Mouse (Mus musculus) heart, adult 9 months (tissue): ENCODE measurements around the gene Ccdc194.

Experiments
- DNase-seq, 2 experiments: peaks; one replicate each; pipeline ENCODE4 v3.0.0; 2022; ENCODE audit warnings: low spot score in 2 of 2

Ccdc194 gene

DNA sequence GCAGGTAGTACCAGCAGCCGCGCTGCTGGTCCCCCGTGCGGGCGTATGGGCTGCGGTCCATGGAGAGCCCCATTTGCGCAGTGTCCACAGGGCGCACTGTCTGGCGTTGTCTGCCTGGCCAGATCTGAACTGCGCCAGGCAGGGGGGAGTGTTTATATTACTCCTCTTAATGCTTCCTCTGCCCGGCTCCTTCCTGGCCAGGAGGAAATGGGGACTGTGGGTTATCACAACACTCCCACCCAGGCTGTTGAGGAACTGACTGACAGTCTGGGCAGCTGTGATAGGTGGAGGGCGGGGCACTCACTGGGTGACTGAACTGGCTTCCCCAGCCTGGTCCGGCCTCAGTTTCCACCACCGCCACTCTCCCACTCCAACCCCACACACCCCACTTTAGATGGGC, 13.9 kb downstream of the Ccdc194 start, which contains the start of gene Plvap:
TSS of gene Plvap (minus strand) at position 109 of the 400 bp plus-strand sequence.
- no peak for DNase-seq

DNA sequence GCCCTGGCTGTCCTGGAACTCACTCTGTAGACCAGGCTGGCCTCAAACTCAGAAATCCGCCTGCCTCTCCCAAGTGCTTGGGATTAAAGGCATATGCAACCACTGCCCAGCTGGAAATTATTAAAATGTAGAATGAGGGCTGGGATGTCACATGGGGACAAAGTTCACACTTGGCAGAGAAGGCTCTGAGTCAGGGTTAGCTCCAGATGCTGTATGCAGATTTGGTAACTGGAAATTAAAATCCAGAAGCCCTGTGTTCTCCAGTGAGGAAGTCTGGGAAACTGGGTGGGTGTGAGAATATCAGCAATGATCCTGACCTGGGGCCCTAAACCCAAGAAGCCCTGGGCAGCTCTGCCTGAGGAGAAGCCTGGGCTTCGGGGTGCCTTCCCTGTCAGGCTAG, 16.2 kb downstream of the Ccdc194 start:
- DNase-seq: peak in 1 of 2 experiments; percentile 48

DNA sequence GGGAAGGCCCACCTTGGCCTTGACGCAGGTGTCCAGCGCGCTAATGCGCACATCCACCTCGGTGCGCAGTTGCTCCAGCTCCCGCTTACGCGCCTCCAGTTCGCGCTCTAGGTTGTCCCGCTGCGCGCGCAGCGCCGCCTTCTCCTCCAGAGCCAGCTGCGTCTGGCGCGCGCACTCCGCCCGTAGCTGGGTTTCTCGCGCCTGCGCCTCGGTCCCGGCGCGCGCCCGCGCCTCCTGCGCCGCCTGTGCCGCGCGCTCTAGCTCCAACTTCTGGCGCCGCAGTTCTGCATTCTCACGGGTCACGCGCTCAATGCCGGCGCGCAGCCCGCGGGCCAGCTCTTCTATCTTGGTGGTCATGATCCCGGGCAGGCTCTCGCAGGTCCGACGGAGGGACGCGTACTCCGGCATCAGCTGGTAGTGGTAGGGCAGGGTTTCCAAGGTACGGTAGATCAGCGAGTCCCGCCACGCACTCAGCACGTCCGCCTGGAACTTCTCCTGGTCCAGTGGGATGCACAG, 17.9 kb downstream of the Ccdc194 start:
- peak; percentile 76 to 84 for DNase-seq

DNA sequence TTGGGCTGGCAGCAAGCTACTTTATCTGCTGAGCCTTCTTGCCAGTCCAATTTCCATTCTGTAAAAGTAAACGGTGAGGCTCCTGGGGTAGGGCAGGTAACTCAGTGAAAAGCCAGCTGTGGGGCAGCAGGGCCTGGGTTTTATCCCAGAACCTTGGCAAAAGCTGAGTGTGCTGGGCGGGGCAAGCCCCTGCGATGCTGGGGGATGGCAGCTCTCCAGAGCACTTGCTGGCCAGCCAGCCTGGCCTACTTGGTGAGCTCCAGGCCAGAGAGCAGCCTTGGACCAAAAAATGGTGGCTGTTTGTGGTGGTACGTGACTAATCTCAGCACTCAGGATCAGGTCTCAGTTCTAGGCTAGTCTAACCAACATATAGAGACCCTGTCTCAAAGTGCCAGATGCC, 19.5 kb downstream of the Ccdc194 start:
- peak in 1 of 2 experiments; percentile 59 for DNase-seq

DNA sequence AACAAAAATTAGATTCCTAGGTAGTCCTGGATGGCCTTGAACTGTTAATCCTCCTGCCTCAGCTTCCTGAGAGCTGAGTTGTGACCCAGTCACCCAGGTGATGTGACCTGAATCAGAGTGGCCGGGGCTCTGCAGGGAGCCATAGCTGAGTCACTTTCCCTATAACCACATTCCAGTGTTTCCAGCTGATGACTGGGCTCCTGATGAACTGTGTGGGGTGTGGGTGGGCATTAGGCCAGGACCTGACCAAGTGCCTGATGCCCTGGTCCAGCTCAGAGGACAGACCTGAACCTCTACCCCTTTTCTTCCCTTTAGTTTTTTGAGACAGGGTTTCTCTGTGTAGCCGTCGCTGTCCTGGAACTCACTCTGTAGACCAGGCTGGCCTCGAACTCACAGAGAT, 20.2 kb downstream of the Ccdc194 start:
- no peak for DNase-seq

DNA sequence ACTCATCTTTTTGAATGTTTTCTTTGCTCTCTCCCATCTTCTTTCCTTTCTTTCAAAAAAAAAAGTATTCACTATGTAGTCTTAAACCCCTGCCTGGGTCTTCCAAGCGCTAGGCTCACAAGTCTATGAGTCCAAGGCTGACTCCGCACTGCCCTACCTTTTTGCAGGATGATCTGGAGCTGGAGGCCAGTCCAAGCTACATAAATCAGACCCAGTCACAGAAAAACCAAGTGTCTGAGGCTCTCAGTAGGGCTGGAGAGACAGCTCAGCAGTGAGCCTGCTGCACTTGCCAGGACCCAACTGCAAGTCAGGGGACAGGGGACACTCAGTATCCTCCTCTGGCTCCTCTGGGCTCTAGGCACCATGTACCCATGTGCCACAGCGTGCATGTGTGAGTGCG, 21.2 kb downstream of the Ccdc194 start:
- DNase-seq: no peak

DNA sequence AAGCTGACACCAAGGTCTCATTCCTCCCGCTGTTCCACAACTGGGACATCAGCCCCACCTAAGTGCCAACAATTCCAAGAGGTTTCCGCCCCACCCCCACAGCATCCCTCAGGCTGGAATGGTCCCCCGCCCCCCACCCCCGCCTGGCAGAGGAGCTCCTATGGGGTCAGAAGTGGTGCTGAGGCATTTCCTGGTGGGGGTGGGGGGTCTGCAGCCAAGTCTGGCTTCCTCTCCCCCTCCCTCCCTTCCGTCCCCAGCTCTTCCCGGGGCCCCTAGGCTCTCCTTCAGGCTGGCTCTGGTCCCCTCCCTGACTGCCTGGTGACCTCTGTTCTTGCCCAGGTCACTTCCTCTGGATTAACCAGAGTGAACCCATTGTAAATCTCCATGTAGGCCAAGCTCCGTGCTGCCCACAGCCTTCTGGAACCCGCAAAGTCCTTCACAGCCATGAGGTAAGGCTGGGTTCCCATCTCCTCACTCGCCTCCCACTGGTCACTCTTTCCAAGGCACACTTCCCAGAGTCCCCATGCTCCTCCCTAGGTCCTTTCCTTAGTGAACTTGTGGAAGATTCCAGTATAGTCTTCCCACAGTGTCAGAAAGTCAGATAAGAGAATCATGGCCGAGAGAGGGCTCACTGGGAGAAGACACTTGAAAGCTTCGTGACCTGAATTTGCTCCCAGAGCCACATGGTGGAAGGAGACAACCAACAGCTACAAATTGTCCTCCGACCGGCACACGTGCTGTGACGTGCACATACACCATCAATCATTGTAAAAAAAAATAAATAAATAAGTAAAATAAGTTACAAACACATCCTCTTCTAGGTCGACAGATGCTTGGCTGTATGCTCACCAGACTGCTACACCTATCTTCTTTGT, 26.5 kb downstream of the Ccdc194 start:
- DNase-seq: no peak

DNA sequence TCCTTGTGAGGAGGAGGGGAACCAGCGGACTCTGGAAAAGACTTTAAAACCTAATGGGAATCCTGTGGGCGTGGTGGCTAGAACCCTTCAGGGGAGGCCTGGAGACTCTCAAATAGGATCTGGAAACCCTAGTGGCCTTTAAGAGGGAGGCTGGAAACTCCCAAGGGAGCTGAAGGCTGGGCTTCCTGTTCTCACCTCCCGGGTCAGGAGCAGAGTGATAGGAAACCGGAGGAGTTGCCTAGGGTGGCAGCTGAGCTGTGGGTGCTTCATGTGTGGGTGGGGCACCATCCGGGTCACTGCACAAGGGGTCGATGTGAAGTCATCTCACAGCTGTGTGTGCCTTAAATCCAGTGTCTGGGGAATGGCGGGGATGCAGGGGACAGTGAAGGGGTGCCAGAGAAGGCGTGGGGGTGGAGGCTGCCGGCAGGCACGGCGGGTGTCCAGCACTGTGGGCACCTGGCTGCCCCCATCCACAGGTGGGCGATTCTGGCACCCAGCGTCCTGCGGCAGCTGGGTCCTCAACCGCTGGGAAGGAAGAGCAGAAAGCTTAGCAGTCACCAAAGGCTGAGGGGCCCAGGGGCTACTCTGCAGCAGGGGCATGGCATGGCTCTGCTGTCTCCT, 27.5 kb downstream of the Ccdc194 start:
- DNase-seq: peak; percentile 66 to 79

DNA sequence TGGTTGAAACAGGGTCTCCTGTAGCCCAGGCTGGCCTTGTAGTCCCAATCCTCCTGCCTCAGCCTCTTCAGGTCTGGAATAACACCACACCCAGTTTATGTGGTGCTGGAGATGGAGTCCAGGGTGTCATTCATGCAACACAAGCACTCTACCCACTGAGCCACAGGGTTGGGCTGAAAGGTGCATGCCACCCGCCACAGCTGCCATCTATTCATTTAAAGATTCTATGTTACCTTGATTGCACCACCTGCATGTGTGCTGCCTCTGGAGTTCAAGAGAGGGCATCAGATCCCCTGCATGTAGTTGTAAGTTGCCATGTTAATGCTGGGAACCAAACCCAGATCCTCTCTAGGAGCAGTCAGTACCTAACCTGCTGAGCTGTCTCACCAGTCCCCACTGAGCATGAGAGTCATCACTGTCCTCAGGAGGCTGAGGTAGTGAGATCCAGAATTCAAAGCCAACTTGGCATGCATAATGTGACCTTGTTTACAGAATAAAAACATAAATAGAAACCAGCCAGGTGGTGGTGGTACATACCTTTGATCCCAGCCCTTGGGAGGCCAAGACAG, 28.4 kb downstream of the Ccdc194 start:
- DNase-seq: no peak

DNA sequence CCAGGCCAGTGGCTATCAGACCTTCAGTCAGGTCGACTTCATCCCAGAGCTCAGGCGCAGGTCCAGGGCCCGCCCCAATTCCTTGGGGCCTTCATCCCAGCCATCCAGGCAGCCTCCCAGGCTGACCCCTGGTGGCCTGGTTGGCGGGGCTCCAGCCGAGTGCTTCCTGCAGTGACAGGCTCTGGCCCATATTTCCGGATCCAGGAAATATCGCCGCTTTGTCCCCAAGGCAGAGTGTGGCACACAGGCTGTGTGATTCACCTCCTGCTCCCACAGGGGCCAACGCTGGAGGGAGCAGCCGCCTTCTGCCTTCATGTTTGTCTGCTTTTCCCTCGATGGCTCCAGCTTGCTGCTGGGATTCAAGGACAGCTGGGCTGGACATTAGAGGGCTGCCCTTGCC, 29.0 kb downstream of the Ccdc194 start:
- DNase-seq: peak; percentile 93 to 94

DNA sequence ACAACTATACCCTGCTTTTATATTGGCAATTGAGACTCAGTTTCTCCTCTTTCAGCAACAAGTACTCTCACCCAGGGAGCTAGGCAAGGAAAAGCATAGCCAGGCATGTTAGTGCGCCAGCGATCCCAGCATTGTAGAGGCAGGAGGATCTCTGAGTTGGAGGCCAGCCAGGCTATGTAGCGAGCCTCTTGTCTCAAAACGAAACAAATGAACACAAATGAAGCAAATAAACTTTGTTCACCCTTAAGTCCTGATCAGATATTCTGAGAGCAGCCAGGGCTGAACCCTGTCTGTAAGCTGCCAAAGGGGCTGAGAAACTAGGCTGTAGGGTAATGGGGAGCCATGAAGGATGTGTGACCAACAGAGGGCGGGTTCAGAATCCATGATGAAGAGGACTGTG, 29.7 kb downstream of the Ccdc194 start:
- no peak for DNase-seq

DNA sequence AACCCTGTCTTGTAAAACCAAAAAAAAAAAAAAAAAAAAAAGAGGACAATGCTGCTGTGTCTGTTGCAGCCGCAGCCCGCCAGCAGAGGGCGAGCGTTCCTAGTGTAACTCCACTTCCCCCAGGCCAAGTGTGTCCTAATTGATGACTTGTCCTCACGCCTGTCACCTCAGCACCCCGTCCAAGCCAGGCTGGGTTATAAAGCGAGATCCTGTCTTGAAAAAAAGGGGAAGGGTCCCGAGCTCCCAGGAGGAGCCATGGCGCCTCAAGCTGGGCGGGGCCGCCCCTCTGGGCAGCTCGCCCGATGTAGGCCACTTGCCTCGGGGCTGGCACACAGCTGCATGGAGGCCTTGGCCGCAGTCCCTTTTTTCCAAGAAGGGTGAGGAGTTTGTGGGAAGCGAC, 30.5 kb downstream of the Ccdc194 start:
- peak; percentile 78 to 85 for DNase-seq

DNA sequence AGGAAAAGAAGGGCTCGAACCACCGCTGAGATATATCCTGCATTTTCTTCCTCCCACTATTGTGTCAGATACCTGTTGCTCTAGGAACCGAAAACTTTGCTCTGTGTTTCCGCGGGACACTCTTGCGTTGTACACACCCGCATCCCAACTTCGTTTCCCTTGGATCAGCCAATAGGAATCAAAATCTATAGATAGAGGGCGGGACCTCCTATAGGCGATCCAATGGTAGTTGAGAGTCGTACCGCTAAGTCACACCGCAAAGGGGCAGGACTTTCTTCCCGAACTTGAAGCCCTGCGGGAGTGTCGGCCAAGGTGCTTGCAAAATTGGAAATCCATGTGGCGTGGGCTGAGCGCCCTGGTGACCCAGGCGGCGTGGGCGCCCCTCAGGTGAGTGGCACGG, 37.1 kb downstream of the Ccdc194 start:
- peak; percentile 93 to 95 for DNase-seq

DNA sequence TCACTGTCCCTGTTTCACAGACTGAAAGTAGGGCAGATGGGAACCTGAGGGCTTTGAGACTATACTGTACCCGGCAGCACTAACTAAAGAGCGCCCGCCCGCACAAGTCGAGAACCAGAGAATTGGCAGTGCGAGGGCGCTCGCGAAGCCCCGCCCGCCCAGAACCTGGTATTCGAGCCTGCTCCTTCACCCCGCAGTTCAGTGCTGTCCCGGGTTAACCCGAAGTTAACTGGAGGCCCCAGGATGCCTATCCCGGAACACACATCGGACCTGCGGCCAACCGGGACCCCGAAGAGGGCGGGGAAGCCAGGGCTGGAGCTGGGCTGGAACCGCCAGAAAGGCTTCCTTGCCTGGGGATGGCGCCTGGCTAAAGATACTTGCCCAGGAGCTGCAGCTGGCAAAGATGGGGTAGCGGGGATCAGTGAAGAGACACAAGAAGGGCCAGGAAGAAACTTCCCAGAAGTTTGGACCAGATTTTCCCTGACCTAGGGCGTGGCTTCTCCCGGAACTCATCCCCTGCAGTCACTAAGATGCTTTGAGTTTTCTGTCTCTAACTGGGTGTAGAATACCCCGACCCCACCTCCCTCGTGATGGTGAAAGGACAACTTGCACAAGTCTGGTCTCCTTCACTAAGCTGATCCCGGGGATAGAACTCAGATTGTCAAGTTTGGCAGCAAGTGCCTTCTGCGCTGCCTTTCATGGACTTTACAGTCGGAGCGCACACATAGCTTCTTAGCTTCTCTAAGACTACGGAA, 37.6 kb downstream of the Ccdc194 start, which contains the start of gene Gtpbp3:
TSS of gene Gtpbp3 (plus strand) at position 413 of the 755 bp plus-strand sequence.
- DNase-seq: peak; percentile 80 to 86

DNA sequence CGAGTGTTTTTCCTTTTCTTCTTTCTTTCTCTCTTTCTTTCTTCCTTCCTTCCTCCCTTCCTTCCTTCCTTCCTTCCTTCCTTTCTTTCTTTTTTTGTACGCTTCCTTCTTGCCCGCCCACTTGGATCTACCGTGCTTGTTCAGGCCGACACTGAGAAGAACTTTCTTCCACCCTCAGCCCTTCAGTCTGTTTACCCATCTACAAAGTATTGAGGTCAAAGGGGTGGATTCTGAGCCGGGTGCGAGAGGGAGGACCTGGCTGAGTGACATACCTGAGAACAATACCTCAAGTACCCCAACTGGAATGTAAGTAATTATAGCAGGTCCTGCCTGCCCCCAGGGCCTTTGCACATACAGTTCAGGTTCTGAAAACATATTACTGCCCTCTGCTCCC, 39.4 kb downstream of the Ccdc194 start:
- DNase-seq: no peak

DNA sequence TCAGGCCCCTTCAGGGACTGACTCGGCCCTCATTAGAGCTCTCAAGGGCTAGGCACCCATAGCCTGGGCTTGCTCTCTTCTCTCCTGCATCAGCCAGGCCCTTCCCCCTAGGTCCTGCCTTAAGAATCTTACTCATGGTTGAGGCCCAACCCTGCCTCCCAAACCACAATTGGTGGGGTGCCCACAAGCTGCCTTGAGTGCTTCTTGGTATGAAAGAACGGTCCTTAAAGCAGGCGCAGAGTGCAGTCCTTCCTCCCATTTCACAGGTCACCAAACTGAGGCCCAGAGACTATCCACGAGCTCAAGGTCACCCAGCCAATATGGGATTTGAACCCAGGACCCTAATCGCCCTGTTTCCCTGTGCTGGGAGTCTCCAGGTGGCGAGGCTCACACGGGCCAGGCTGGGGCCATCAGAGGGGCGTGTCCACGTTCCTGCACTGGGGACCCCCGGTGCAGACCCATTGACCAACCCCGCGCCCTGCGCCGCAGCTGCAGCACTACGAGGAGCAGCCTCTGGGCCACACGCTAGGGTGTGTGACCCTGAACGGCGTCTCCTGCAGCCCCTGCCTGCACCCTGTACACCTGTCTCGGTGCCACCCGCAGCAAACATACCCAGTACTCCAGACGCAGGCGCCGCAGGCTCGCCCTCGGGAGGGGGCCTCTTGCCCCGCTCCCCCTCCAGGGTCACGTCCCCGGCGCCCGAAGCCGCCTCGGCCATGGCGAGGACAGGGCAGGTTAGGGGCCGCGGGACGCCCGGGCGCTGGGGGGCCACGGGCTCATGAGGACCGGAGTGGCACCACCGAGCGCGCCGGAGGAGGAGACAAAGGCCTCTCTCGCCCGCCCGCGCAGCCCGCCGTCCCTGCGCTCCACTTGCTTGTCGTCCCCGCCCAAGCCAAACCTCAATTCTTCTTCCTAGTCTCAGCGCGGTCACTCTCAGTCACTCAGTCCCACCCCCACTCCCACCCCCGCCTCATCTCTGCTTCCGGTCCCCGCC, 40.1 kb downstream of the Ccdc194 start, which contains the start of gene Ano8:
TSS of gene Ano8 (minus strand) at position 822 of the 994 bp plus-strand sequence.
- DNase-seq: peak; percentile 83 to 87

DNA sequence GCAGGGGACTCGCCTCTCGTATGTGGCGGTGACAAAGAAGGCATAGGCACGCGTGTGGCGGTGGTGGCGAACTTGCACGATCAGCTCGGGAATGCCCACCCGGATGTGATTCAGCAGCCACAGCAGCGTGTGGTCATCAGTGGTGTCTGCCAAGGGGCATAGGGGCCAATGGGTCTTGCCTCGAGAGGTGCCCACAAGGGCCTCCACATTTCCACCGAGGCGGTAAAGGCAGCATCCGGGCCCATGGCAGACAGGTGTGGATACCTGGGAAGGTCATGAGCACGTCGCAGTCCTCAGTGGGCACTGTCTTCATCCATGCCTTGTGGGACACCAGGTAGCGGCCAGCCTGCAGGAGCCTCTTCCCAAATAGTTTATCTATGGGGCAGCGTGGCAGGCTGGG, 40.8 kb downstream of the Ccdc194 start:
- DNase-seq: no peak

DNA sequence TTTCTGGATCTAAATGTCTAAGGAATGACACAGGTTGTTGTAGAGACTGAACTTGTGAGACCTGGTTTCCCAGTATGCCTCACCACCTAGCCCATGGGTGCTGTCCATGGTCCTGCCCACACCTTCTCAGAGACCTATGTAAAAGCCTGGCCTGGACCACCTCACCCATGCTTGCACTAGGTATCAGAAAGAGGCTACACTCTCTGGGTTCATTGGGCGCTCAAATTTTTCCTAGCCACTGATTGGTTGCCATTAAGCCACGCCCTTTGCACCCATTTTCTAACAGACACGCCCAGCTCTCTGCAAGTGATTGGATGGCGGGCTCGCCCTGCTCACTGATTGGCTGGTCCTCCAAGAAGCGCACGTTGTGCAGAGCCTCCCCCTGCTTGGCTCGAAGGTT, 41.6 kb downstream of the Ccdc194 start:
- no peak for DNase-seq

DNA sequence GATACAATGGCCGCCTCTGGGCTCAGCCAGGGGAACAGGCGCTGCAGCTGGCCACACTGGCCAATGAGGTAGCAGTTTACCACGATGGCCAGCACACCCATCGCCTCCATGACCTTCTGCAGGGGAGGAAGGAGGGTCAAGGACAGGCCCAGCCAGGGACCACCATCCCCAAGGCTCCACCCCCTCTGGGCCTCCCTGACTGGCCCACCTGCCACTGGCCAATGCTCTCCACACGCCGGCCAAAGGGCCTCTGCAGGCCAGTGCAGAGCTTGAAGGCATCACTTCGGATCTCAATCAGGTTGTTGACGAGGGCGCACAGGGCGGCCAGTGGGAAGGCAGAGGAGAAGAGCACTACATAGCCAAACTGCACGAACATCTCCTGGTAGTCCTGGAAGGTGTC, 46.6 kb downstream of the Ccdc194 start:
- no peak for DNase-seq

DNA sequence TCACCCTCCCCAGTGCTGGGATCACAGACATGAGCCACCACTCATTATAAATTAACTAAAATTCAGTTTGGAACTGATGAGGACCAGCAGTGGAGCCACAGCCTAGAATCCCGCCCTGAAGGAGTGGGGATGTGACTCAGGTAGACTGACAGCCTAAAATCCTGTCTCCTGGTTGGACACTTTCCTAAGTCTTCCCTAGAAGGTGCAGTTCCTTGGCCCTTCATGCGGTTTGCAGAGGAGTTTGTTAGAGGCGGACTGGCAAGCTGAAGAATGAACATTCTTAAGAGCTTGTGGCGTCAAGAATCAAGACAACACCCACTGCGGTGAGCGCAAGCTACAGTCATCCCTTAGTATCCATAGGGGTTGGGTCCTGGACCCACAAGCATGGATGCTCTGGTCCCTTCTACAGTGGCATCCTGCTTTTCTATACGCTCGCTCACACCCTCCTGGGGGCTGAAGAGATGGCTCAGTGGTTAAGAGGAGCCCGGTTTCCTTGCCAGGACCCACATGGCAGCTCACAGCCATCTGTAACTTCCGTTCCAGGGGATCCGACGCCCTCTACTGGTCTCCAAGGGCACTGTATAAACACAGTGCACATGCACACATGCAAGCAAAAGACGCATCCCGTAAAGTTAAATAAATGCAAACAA, 48.2 kb downstream of the Ccdc194 start:
- DNase-seq: no peak
